Mouse (Mus musculus): Measurements from ENCODE around the gene Pdlim5. TPM values are rescaled to one million over a fixed set of nuclear protein-coding genes. Genes with fewer than 3 reads are reported as not detected.

Pdlim5 gene
- total RNA-seq, 2 experiments from 2014 or later, result 560 to 651 TPM

DNA sequence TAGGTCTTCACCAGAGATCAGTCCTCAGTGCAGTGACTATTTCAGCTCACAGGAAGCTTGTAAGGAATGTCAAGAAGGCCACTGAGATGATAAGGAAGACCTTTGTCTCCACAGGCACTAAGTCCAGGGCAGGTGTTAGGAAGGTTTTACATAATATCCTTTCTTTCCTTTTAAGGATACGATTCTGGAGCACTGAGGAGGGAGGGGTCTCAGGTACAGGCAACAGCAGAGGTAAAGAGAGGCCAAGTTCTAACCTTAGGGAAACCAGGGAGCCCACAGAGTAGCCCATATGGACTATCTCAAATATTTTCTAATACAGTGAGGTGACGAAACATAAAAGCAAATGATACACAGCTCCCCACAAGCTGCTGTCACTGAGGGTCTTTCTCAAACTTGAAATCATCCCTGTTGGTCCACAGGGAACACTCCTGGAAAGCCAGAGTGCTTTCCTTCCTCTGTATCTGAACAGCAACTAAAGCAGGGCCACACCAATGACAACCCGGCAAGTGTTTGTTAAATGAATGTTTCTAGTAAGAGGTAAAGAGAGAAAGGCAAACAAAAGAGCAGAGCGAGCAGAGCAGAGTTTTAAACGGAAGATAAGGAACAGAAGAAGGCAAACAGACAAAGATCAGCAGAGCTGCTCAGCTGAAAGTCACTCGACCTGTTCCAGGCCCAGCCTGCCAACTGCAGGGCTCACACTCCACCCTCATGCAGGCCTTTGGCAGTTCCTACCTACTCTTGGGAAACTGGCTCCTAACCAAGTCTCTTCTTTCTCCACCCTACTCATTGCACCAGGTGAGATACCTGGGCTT lies 55.9 kb downstream of the Pdlim5 start:
- no peak for DNase-seq

DNA sequence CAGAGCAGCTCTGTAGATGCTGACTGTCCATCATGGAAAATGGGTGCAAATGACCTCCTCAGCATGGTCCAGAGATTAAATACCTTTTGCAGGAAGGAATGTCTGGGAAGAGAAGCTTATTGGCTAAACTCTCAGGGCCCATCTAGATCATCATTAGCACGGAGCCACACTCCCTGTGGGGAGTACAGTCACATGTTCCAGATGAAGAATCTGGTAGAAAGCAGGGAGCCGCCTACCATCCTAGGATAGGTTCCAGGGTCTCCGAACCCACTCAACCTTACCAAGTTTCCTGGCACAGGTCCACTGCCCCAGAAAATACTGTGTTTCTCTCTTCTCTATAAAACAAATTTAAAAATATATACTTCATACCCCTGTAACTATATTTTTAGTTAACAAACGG lies 57.4 kb downstream of the Pdlim5 start:
- DNase-seq, result no peak

DNA sequence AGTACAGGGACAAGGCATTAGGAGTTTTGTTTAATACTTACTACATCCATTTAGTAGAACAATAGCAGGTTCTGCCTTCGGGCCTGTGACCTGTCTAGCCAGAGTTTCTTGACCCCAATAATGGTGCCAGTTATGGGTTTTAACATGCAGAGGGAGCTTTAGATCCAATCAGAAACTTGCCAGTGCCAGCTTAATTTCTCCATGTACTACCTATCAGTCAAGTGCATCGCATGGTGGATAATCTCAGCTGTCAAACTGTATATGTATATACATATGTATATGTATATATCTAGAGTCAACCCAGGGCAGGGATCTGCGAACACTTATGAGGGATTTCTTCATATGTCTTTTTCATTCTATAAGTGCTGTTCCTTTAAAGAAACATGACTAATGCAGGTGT lies 61.0 kb downstream of the Pdlim5 start:
- DNase-seq, result no peak

DNA sequence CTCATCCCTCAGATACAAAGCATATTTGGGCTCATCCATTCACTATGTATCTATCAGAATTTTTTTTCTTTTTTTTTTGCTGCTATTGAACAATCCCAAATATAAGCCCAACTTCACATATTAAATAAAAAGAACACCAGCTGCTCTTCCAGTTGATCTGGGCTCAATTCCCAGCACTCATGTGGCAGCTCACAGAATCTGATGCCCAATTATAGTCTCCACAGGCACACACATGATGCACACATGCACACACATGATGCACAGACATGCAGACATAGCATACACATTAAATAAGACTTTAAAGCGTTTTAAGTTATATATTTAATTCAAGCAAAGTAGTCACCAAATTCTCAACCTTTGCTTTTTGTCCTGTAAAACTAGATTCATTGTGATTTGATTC lies 62.0 kb downstream of the Pdlim5 start:
- DNase-seq, result no peak

DNA sequence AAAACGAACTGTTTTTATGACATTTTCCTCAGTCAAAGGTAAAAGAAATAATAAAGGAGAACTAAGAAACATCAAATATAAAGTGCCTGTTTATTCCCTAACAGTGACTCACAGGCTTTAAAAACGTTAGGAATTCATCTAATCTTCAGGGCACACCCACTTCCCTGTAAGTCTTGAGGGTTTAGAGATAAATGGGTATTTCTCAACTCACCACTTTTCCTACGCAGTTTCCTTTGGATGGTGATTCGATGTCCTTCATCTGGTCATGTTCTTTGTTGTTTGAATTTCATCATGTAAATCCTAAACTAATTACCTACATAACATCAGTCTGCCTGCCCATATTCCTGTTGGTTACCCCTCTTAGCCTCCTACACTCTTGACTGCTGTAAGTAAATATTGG lies 62.8 kb downstream of the Pdlim5 start:
- DNase-seq, result no peak

DNA sequence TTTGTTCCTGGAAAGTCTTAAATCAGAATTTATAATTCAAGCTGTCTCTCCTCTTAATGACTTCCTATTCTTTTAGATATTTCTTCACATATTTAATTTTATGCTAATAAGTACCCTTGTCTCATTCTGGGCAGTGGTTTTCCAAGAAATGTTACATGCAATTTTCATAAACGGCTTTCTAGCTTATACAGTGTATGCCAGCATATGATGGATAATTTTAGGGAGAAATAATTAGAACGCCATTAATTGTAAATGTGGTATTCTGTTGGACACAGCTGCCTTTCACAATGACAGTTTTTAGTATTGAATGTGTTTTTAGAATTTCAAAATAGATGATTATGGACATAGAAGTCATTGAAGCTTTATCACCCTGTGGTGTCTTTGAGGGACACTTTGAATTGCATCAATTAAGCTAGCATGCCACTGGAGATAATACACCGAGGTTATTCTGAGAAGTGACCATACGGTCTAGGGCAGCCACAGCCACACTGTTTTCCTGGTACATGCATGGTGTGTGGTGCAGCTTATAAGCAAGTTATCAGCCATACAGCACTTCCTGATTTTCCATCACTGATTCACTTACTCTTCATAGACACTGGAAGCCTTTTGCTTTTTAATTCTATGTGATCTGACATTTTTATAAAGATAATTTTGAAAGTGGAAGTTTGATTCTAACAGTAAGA lies 63.5 kb downstream of the Pdlim5 start:
- DNase-seq, result no peak

DNA sequence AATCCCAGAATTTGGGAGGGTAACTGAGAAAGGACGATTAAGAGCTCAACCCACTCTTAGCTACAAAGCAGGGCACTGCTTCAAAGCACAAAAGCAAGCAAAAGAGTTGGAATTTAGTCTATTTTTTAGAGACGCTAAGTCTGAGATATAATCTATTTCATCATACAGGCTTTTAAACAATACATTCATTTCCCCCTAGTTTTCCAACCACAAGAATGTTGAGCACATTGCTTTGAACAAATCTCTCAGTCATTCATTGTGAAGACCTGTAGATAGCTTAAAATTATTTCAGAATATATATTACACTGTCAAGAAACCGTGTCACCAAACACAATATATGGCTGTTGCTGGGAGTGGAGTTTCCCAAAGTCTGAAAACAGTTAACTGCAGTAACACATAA lies 65.1 kb downstream of the Pdlim5 start:
- DNase-seq, result no peak

DNA sequence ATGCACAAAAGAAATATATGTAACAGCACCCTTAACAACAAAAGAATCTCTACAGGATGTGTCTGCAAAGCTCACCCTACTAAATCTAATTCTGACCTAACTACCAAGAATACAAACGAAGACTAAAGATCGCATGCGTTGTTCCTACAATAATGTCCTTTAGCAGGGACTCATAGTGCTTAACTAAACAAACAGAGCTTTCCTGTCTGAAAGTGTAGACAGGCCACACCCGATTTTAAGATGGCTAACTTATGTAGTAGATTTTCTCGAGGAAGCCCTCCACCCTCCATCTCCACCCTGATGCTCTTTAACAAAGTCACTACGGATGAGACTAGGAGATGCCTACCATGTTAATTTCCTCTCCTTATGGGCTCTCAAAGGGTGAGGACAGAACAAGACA lies 71.9 kb downstream of the Pdlim5 start:
- no peak for DNase-seq

DNA sequence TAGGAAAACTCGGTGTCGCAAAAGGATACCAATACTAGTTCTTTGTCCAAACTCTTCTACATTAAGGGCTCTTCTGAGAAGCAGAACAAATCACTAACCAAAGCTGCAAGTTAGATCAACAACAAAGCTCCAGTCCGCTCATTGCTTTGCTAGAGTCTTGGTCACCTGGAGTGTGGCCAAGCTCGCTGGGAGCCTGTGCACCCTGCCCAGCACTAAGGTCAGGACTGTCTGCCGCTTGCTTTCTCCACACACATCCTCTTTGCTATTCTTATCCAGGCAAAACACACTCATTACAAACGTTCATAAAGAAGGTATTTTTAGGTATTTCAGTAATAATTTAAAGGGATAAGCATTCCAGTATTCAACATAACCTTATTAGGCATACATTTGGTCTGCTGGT lies 73.6 kb downstream of the Pdlim5 start:
- DNase-seq, result peak; percentile 48

DNA sequence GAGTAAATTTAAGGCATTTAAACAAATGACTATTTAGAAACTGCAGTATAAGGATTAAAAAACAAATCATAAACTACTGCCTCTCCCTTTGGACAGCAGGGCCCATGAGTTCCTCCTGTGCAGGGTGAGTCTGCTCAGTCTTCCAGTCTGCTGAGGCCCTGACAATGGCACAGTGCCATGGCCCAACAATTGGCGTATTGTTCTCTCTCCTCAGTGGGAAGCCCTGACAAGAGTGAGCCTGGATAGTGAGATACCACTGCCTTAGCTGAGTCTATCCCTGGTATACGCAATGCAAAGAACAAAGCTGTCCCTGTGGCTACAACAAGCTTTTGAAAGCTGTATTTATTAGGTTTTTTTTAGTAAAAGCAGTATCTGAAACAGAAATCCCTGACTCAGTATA lies 77.3 kb downstream of the Pdlim5 start:
- peak; percentile 55 for DNase-seq

DNA sequence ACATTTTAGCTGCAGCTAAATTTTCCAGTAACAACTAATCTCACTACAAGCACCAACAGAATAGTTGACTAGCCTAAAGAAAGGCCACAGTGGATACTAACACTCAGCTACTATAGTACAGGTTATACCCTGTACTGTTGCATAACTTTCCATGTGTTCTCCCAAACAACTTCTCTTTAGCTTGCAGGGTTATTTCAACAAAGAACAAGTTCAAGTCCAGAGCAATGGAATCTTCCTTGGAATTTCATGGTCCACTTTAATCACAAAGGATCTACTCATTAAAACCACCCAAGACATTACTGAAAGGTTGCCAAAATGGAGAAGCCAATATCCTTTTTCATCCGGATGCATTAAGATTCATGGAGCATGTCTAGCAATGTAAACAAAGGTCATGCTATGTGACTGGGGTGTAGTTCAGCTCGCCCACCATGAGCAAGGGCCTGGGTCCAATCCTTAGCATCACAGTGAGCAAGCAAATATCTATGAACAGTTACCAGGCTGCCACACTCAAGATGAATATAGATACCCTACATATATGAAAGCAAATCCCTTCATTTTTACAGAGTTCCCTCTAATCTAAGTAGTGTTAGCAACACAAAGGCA lies 79.3 kb downstream of the Pdlim5 start:
- no peak for DNase-seq

DNA sequence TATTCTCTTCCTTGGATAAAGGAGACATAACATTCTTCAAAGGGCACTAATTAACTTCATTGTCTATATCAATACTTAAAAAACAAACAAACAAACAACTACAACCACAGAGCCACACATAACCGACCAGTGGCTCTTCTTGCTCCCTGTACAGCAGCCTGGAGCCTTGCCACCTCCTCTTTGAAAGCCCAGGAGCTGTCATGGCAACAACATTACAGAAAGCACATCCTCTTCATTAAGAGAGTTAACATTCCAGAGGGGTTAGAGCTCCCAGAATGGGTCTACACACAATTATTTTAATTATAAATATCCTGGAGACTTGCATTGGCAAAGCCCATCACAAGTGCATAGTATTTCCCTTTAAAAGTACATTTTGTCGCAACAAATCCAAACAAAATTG lies 84.4 kb downstream of the Pdlim5 start:
- DNase-seq, result no peak

DNA sequence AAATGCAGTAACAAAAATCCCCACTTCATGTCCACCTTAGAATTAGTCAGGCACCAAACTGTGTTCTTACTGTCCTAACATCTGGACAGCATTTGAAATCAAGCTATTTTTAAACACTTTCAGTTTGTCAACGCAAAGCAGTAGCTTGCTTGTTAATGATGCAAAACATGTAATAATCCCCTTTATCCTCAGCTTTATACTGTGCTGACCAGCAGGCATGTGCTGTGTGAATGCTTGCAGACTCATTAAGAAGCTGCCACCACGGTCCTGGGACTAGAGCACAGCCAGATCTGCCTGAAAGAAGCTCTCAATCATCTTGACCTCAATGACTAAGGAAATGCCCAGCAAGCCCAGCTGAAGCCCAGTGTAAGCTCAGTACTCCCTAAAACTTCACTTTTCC lies 85.0 kb downstream of the Pdlim5 start:
- DNase-seq, result no peak

DNA sequence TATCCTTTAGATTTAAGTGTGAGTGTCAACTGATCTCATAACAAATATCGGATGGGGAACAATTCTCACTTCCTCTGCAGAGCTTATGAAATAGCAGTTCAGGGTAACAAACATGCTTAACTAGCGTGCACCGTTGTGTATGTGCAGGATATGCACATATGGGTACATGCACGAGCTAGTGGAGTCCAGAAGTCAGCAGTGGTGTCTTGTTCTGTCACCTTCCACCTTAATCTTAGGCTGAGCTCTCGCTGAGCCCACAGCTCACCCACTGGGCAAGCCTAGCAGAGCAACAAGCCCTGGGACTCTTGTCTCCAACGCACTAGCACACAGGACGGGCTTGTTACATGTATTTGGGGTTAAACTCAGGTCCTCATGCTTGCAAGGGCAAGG lies 100.2 kb downstream of the Pdlim5 start:
- DNase-seq, result no peak

DNA sequence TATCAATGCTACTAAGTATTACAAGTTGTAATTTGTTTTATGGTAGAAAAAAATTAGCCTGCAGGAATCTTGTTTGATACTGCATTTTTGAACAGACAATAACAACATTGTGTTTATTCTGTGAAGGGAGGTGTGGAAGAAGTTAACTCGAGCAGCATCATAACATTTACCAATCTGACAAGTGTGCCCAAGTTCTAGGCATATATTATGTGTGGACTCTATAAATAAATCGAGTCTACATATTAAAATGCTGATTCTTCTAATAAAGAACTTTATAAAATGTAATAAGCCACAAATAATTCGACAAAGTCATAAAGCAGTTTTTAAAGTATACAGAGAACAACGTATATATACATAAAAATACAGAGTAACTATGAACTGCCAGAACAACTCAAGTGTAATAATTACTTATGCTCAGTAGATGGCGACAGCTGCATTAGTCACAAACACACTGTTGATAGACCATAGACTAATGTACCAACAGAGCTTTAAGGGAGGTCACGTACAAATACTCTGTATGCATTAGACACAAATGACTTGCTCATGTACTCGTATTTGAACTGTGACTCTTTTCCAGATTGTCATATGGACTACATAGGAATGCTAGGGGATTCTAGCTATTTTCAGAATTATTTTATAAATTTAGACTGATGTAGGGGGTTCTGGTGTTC lies 100.7 kb downstream of the Pdlim5 start:
- DNase-seq, result no peak

DNA sequence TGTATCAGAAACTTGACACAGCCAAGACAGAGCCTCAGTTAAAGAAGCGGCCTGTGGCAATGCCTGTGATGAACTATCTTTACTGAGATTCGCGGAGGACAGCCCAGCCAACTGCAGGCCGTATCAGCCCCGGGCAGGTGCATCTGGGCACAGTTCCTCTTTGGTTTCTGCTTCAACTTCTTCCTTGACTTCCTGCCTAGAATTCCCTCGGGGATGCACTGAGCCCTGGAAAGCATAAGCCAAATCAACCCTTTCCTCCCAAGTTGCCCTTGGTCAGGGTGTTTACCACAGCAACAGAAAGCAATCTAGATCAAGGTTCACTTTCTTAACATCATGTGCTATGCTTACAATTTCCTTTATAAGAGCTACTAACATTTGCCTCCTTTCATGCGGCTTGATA lies 101.9 kb downstream of the Pdlim5 start:
- no peak for DNase-seq

DNA sequence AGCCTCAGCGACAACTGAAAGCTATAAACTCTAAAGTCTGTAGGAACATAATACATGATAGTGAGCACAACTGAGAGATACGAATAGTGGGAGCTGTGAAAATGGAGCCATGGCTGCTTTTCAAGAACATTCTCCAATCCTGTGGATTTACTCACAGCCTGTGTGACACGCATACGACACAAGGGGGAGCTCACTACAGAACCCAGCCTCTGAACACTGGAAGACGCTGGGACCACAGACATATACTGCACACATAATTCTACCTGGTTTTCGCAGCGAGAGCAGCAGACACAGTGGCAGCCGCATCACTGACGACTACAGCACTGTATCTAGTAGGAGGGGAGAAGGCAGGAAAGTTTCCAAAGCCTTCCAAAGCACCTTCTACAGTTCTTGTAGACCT lies 112.8 kb downstream of the Pdlim5 start:
- peak; percentile 35 for DNase-seq

DNA sequence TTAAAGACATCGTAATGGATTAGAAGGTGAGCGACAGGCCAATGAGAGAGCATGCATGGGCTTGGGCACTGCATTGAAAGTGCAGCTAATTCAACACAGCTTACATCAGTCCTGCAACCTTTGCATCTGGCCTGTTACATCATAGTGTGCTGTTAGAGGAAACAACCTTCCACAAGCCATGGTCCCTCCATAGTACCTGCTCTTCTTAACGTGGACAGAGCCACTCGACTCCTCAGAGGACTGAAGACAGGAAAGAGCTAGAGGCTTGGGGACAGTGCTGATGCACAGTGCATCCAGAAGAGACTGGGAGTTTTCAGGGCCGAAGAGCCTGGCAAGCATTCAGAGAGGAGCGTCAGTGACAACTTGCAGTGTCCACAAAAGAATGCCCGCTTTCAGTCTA lies 113.8 kb downstream of the Pdlim5 start:
- DNase-seq, result no peak

DNA sequence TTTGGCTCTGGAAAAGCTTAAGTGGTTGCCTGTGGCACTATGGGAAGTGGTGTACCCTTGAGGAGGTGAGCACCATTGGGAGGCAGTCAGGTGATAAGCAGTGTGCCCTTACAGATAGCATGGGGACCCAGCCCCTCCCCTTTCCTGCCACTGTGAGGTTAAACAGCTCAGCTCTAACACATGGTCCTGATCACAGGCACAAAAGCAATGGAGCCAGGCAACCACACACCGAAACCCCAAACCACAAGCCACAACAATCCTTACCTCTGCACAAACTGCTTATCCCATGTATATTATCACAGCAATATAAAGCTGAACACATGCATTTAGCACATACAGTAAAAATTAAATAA lies 114.4 kb downstream of the Pdlim5 start:
- DNase-seq, result no peak

DNA sequence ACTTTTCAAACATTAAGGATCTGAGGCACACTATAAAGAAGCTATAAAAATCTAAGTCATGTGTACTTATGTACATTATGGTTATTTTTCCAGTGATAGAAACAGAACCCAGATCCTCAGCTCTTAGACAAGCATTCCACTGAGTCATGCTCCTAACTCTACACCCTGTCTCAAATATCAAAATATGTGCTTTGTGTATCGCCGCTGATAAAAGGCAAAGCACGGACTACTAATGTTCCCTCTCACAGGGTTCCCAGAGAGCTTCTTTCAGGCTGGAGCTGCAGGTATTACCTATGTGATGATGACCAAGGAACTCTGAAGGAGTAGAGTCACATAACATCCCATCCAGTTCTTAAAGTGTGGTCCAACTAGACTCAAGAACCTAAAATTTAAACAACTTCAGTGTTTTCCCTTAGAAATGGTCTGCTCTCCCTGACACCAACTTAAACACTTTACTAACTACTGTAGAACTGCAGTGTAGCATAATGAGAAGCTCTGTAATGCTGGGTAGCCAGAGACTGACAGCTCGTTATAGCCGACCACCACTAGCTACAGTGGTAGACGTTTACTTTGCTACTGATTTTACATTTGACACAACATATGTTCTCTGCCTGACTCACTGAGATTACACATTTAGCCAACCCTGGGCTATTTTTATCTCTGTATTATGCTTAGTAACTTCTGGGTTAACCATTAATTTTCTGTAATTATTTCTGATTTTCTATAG lies 115.0 kb downstream of the Pdlim5 start:
- no peak for DNase-seq

DNA sequence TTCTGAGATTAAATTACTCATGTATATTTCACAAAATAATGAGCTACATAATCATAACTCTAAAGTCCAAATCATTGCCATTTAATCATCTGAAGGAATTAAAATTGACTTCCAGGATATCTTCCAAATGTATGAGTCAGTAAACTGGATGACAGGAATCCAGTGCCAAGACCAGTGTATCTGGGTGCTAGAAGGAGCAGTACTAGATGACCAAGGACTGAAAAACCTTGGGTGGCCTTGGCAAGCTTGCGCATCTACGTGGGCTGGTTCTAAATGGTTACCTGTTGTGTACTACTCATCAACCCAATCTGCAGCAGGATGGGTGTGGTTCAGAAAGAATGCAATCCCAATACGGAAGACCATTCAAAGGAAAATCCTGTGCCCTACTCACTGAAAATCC lies 116.5 kb downstream of the Pdlim5 start:
- DNase-seq, result no peak

DNA sequence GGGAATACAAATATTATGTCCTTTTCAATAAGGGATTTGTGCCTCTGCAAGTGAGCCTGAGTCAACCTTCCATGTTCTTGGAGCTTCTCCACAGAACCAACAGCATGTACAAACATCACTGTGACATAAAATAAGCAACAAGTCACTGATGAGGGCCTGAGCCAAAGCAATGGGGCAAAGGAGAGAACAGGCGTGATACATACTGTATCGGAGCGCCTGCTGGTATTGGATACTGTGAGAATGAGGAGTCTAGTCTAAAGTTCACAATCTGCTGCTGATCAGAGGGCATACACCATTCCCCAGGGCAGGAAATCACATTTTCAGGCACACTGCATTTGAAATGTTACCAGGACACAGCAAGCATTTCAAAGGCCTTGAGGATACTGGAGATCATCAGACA lies 119.0 kb downstream of the Pdlim5 start:
- DNase-seq, result no peak

DNA sequence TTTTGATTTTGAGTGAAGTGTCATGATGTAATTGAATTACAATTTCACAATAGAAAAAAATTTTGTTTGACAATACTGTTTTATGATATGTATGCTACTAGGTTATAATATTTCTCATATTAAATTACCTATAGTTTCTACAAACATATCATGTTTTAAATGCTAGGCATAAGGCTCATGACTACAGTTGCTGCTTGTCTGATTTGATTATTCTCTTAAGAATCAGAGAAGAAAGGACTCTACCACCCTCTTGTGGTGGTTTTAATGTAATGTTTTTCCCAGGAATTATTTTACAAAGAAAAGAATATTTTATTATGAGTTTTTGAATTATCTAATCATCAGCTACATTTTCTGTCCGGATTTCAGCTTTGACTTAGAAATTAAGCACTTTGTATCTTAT lies 120.5 kb downstream of the Pdlim5 start:
- no peak for DNase-seq

Data from gastrocnemius, postnatal 25 days (tissue).